Mouse (Mus musculus) G1E (cell line): ENCODE data around the gene Wsb2.
A peak's percentile ranks its signal among the peaks of the same experiment; 100 is the strongest.

Source experiments
- CTCF ChIP-seq: IDR thresholded peaks from 2 replicates; pipeline ENCODE4 v1.5.1; 2012; ENCODE audit warnings: low read depth, low read length, inconsistent platforms, mixed read lengths
- GATA1 ChIP-seq: IDR thresholded peaks from 2 replicates; pipeline ENCODE4 v1.6.1; 2012; ENCODE audit warnings: borderline replicate concordance, low read length, inconsistent platforms, mixed read lengths
- POLR2AphosphoS5 ChIP-seq: IDR thresholded peaks from 2 replicates; pipeline ENCODE4 v1.6.1; 2012; ENCODE audit warnings: low read depth, low read length, inconsistent platforms; ENCODE audit not compliant: insufficient replicate concordance

DNA sequence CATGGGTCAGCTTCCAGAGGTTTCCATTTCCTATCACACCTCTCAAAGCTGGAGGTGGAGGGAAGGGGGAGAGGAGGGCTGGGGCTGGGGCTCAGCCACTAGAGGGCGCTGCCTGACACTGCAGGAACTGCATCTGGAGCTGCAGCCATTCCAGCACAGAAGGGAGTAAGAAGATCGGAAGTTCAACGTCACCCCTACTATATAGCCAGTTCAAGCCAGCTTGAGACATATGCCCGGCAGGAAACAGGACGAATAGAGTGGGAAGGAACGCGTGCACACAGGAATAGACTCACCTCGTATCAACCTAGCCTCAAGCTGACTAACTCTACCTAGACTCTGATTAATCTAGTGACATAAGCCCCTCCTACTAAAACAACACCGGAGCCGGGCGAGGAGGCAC, 49.4 kb upstream of the Wsb2 start:
- peak; percentile 84 for TF ChIP-seq CTCF
- TF ChIP-seq POLR2AphosphoS5: no peak
- no peak for TF ChIP-seq GATA1
